Mouse (Mus musculus): ENCODE data around the gene Notch3. TPM values are rescaled to one million over a fixed set of nuclear protein-coding genes. Genes with fewer than 3 reads are reported as not detected.
"Not testable (repeated sequence)": the region's sequence is repeated elsewhere in the genome, so short reads cannot be mapped to it uniquely, and the experiment has no call there.

Gene Notch3
- polyA plus RNA-seq, 1 experiment from 2014 or later, result 23.0 TPM

- H3K4me2 ChIP-seq (replicated peaks), result no peak overlapping the region
- no peak for ATAC-seq (ENCODE audit: insufficient number of reproducible peaks, insufficient read depth, low FRiP score, low TSS enrichment)
Observed at GRCm38 (mm10) chr17:32130506-32130905, 36.1 kb downstream of the Notch3 start.

GRCm38 (mm10) chr17:32127195-32127594 is 39.5 kb downstream of the Notch3 start:
- Histone ChIP-seq H3K9me3 (no peaks in the 10 kb centered on the region), H3K36me3 (peaks cover 81% of the 10 kb centered on the region), H3K9ac (no peak overlapping the region), H3K4me3 (no peak overlapping the region), H3K4me1 (no peaks in the 10 kb centered on the region), H3K27me3 (no peaks in the 10 kb centered on the region), H3K27ac (no peak overlapping the region), H3K4me2 (replicated peaks) (no peak overlapping the region)
- ATAC-seq (ENCODE audit: insufficient number of reproducible peaks, insufficient read depth, low FRiP score, low TSS enrichment), result no peak
- WGBS, result 92% methylated on average over 2 of the region's 2 CpGs

More at GRCm38 (mm10) chr17:32130506-32130905, 36.1 kb downstream of the Notch3 start:
- H3K4me3 ChIP-seq, result no peak overlapping the region
- H3K9ac ChIP-seq, result no peak overlapping the region
- H3K36me3 ChIP-seq, result peaks cover 87% of the 10 kb centered on the region
- 92% methylated on average over 9 of the region's 9 CpGs for WGBS
- H3K9me3 ChIP-seq, result no peaks in the 10 kb centered on the region
- H3K27ac ChIP-seq, result no peak overlapping the region
- H3K27me3 ChIP-seq, result no peaks in the 10 kb centered on the region
- H3K4me1 ChIP-seq, result no peaks in the 10 kb centered on the region

- 79% methylated on average over 3 of the region's 3 CpGs for WGBS
- peaks cover 82% of the 10 kb centered on the region for H3K36me3 ChIP-seq
Observed at GRCm38 (mm10) chr17:32125407-32125806, 41.2 kb downstream of the Notch3 start.

GRCm38 (mm10) chr17:32123545-32123944 is 43.1 kb downstream of the Notch3 start:
- H3K4me1 ChIP-seq, result peaks cover 5% of the 10 kb centered on the region; the same call in 1 of the 2 replicates
- no peak for ATAC-seq (ENCODE audit: insufficient number of reproducible peaks, insufficient read depth, low FRiP score, low TSS enrichment)
- H3K27me3 ChIP-seq, result no peaks in the 10 kb centered on the region
- no peak overlapping the region for H3K4me3 ChIP-seq
- no peak overlapping the region for H3K9ac ChIP-seq
- H3K4me2 ChIP-seq (replicated peaks), result no peak overlapping the region
- H3K27ac ChIP-seq, result no peak overlapping the region
- H3K9me3 ChIP-seq, result no peaks in the 10 kb centered on the region
- WGBS, result 97% methylated on average over 4 of the region's 4 CpGs
- peaks cover 70% of the 10 kb centered on the region for H3K36me3 ChIP-seq

More at GRCm38 (mm10) chr17:32125407-32125806, 41.2 kb downstream of the Notch3 start:
- Histone ChIP-seq H3K4me2 (replicated peaks) (no peak overlapping the region), H3K27me3 (no peaks in the 10 kb centered on the region), H3K4me3 (no peak overlapping the region), H3K9me3 (no peaks in the 10 kb centered on the region), H3K9ac (no peak overlapping the region), H3K4me1 (0 out of 2 replicates have a peak, but pooled peaks cover 3% of the 10 kb centered on the region), H3K27ac (no peak overlapping the region)
- no peak for ATAC-seq (ENCODE audit: insufficient number of reproducible peaks, insufficient read depth, low FRiP score, low TSS enrichment)

- Histone ChIP-seq H3K9ac (no peak overlapping the region), H3K36me3 (peaks cover 61% of the 10 kb centered on the region), H3K9me3 (no peaks in the 10 kb centered on the region), H3K27ac (no peak overlapping the region), H3K4me2 (replicated peaks) (no peak overlapping the region), H3K27me3 (no peaks in the 10 kb centered on the region), H3K4me3 (no peak overlapping the region), H3K4me1 (peaks cover 12% of the 10 kb centered on the region)
- 77% methylated on average over 14 of the region's 14 CpGs for WGBS
- no peak for ATAC-seq (ENCODE audit: insufficient number of reproducible peaks, insufficient read depth, low FRiP score, low TSS enrichment)
Observed at GRCm38 (mm10) chr17:32122587-32122970, 44.1 kb downstream of the Notch3 start.

- H3K9me3 ChIP-seq, result no peaks in the 10 kb centered on the region
- ATAC-seq (ENCODE audit: insufficient number of reproducible peaks, insufficient read depth, low FRiP score, low TSS enrichment), result no peak
- H3K27me3 ChIP-seq, result no peaks in the 10 kb centered on the region
- no peak overlapping the region for H3K4me3 ChIP-seq
- H3K4me2 ChIP-seq (replicated peaks), result no peak overlapping the region
- H3K4me1 ChIP-seq, result peaks cover 15% of the 10 kb centered on the region
- H3K27ac ChIP-seq, result no peak overlapping the region
- H3K9ac ChIP-seq, result no peak overlapping the region
- WGBS, result 75% methylated on average over 19 of the region's 19 CpGs
- peaks cover 56% of the 10 kb centered on the region for H3K36me3 ChIP-seq
Observed at GRCm38 (mm10) chr17:32121833-32122586, 44.6 kb downstream of the Notch3 start.

GRCm38 (mm10) chr17:32120771-32121532 is 45.7 kb downstream of the Notch3 start:
- Histone ChIP-seq H3K9ac (no peak overlapping the region), H3K4me2 (replicated peaks) (no peak overlapping the region), H3K27ac (no peak overlapping the region), H3K4me1 (peaks cover 15% of the 10 kb centered on the region), H3K4me3 (no peak overlapping the region), H3K27me3 (no peaks in the 10 kb centered on the region), H3K36me3 (peaks cover 46% of the 10 kb centered on the region), H3K9me3 (no peaks in the 10 kb centered on the region)
- no peak for ATAC-seq (ENCODE audit: insufficient number of reproducible peaks, insufficient read depth, low FRiP score, low TSS enrichment)
- WGBS, result 80% methylated on average over 9 of the region's 9 CpGs

- no peaks in the 10 kb centered on the region for H3K9me3 ChIP-seq
- H3K36me3 ChIP-seq, result peaks cover 34% of the 10 kb centered on the region
- H3K27ac ChIP-seq, result no peak overlapping the region
- H3K4me2 ChIP-seq (replicated peaks), result no peak overlapping the region
- H3K27me3 ChIP-seq, result no peaks in the 10 kb centered on the region; the same call in 1 of the 2 replicates
- no peak overlapping the region for H3K4me3 ChIP-seq
- H3K4me1 ChIP-seq, result peaks cover 18% of the 10 kb centered on the region
- ATAC-seq (ENCODE audit: insufficient number of reproducible peaks, insufficient read depth, low FRiP score, low TSS enrichment), result no peak
- no peak overlapping the region for H3K9ac ChIP-seq
- 79% methylated on average over 16 of the region's 16 CpGs for WGBS
Observed at GRCm38 (mm10) chr17:32119196-32119595, 47.5 kb downstream of the Notch3 start.

GRCm38 (mm10) chr17:32118484-32118883 is 48.2 kb downstream of the Notch3 start:
- Histone ChIP-seq H3K9me3 (no peaks in the 10 kb centered on the region), H3K4me1 (peaks cover 25% of the 10 kb centered on the region), H3K27ac (no peak overlapping the region), H3K27me3 (peaks cover 5% of the 10 kb centered on the region; the same call in 1 of the 2 replicates), H3K4me3 (no peak overlapping the region), H3K9ac (no peak overlapping the region), H3K36me3 (peaks cover 27% of the 10 kb centered on the region), H3K4me2 (replicated peaks) (peak overlapping the region; percentile 44)
- no peak for ATAC-seq (ENCODE audit: insufficient number of reproducible peaks, insufficient read depth, low FRiP score, low TSS enrichment)
- 24% methylated on average over 3 of the region's 3 CpGs for WGBS

GRCm38 (mm10) chr17:32117872-32118421 is 48.7 kb downstream of the Notch3 start:
- Histone ChIP-seq H3K36me3 (peaks cover 24% of the 10 kb centered on the region), H3K4me1 (peaks cover 30% of the 10 kb centered on the region), H3K4me2 (replicated peaks) (peak overlapping the region; percentile 44), H3K9ac (peak overlapping the region; percentile 27; the same call in 1 of the 2 replicates)
- H3K27ac ChIP-seq, H3K27me3 ChIP-seq, H3K4me3 ChIP-seq, H3K9me3 ChIP-seq: not testable (repeated sequence)
- WGBS, result 5% methylated on average over 13 of the region's 13 CpGs
- peak; percentile 39 for ATAC-seq (ENCODE audit: insufficient number of reproducible peaks, insufficient read depth, low FRiP score, low TSS enrichment)

GRCm38 (mm10) chr17:32117287-32117871 is 49.3 kb downstream of the Notch3 start:
- Histone ChIP-seq H3K9ac (no peak overlapping the region), H3K4me1 (peaks cover 30% of the 10 kb centered on the region), H3K36me3 (peaks cover 19% of the 10 kb centered on the region), H3K9me3 (no peaks in the 10 kb centered on the region), H3K4me2 (replicated peaks) (peak overlapping the region; percentile 44; the same call in 1 of the 2 replicates), H3K4me3 (no peak overlapping the region), H3K27me3 (peaks cover 8% of the 10 kb centered on the region), H3K27ac (no peak overlapping the region)
- ATAC-seq (ENCODE audit: insufficient number of reproducible peaks, insufficient read depth, low FRiP score, low TSS enrichment), result no peak; the same call in 1 of the 2 replicates
- 37% methylated on average over 5 of the region's 5 CpGs for WGBS
